Mouse (Mus musculus) brain, embryonic 14.5 days (tissue): ENCODE results near the gene Ebf1. TPM values are rescaled to one million over a fixed set of nuclear protein-coding genes. Genes with fewer than 3 reads are reported as not detected.

Source experiments
- DNase-seq: peaks from one replicate; pipeline ENCODE4 v3.0.0-alpha.2; 2011; ENCODE audit warnings: low read depth
- CTCF ChIP-seq: fragments of 200-500 bp; IDR thresholded peaks from 2 replicates; pipeline ENCODE4 v1.5.1; 2012; ENCODE audit warnings: inconsistent platforms, mild to moderate bottlenecking, moderate library complexity, borderline replicate concordance; ENCODE audit not compliant: insufficient read depth, insufficient read length; ENCODE audit errors: extremely low read depth
- POLR2A ChIP-seq: fragments of 200-500 bp; IDR thresholded peaks from 2 replicates; pipeline ENCODE4 v1.6.1; 2012; ENCODE audit warnings: mild to moderate bottlenecking, inconsistent platforms, borderline replicate concordance; ENCODE audit not compliant: poor library complexity, insufficient read depth, insufficient read length, severe bottlenecking; ENCODE audit errors: extremely low read depth
- polyA plus RNA-seq: library from polyadenylated mRNA; depleted of rRNA; stranded (reverse); fragments of >200 nt; gene quantifications from 2 replicates; pipeline ENCODE4 v1.2.3, GENCODE M21; 2012

The Ebf1 gene
- polyA plus RNA-seq, 1 experiment: 53.1 TPM

DNA sequence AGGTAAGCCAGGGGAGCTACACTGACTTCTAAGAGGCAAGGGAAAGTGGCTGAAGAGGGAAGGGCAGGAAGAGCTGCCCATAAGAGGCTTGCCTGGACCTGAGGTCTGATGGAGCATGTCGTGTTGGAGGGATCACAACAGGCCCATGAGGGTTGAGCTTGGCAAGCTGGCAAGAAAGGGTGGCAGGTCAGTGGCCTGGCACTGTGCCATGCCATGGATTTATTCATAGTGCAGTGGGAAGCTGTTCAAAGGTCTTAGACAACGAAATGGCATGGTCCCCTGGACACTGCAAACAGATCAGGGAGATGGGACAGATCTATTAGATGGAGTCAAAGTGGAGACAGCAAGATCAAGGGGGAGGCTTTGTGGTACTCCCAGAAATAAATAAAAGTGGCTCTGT lies 24.4 kb downstream of the Ebf1 start:
- DNase-seq: no peak

GRCm38 (mm10) chr11:44654340-44655019 lies 37.4 kb downstream of the Ebf1 start:
- no peak for TF ChIP-seq CTCF
- TF ChIP-seq POLR2A: no peak
- peak; percentile 61 for DNase-seq

More for the DNA sequence above, 24.4 kb downstream of the Ebf1 start:
- TF ChIP-seq CTCF: no peak
- no peak for TF ChIP-seq POLR2A

DNA sequence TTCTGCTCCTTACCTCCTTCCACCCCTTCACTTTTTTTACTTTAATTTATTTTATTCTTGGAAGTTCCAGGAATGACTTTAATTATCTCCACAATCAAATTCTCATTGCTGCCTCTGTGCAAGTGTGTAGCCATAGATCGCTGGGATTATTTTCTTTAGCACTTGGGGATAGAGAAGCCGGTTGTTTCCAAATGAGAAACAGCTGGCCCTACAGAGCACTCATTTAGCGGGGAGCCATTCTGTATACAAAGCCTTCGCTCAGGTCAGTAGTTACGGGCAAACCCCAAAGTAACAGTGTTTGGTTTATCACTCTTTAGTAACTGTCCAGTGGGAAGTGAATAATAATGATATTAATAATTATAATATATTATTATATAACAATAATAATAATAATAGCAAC lies 38.4 kb downstream of the Ebf1 start:
- DNase-seq: no peak
- TF ChIP-seq POLR2A (no peak), CTCF (no peak)

- DNase-seq: peak; percentile 74
- no peak for TF ChIP-seq CTCF
- TF ChIP-seq POLR2A: no peak
Observed at GRCm38 (mm10) chr11:44656916-44657315, 39.8 kb downstream of the Ebf1 start.

GRCm38 (mm10) chr11:44657833-44658395 lies 40.8 kb downstream of the Ebf1 start:
- no peak for DNase-seq
- TF ChIP-seq POLR2A (no peak), CTCF (no peak)

GRCm38 (mm10) chr11:44661875-44662274 lies 44.8 kb downstream of the Ebf1 start:
- DNase-seq: no peak
- TF ChIP-seq CTCF (no peak), POLR2A (no peak)

- TF ChIP-seq POLR2A (no peak), CTCF (no peak)
- DNase-seq: no peak
Observed at GRCm38 (mm10) chr11:44663609-44664141, 46.6 kb downstream of the Ebf1 start.

- no peak for TF ChIP-seq CTCF
- no peak for TF ChIP-seq POLR2A
- DNase-seq: peak; percentile 74
Observed at GRCm38 (mm10) chr11:44665156-44665682, 48.1 kb downstream of the Ebf1 start.

DNA sequence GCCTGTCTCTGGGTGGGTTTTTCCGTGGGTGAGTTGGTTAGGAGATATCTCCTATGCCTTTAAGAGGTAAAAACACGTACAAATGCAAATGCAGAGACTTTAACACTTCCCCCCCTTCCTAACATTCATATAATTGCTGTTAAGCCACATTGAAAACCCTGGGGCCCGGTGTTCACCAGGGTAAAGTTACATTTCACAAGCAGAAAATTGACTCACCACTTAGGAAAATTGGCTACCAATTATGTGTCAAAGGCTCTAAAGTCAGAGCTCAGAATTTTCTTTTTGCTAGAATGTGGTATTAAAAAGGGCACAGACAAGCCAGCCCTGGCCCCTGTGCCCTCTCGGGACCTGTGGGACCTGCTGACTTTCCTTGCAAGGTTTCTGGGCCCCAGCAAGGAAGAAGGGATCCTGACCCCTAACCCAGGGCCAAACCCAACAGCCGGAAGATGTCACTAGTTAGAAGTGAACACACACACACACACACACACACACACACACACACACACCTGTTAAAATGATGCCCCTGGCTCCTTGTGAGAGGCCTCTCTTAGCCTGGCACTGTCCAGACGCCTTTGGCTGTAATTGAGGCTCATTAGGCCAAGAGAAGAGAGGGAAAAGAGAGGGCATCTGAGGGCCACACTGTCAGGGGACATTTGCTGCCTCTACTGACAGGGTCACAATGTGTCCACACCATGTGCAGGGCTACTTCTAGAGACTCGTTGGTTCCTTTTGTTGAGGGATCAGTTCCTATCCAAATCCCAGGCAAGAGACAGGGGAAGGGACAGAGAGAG lies 48.8 kb downstream of the Ebf1 start:
- no peak for TF ChIP-seq CTCF
- TF ChIP-seq POLR2A: no peak
- DNase-seq: no peak

- DNase-seq: no peak
- TF ChIP-seq CTCF (no peak), POLR2A (no peak)
Observed at GRCm38 (mm10) chr11:44666741-44667140, 49.6 kb downstream of the Ebf1 start.

GRCm38 (mm10) chr11:44681306-44681705 lies 64.2 kb downstream of the Ebf1 start:
- DNase-seq: no peak
- TF ChIP-seq POLR2A (no peak), CTCF (no peak)
